Mouse (Mus musculus): ENCODE results near the gene Bspry.

Gene Bspry

DNA sequence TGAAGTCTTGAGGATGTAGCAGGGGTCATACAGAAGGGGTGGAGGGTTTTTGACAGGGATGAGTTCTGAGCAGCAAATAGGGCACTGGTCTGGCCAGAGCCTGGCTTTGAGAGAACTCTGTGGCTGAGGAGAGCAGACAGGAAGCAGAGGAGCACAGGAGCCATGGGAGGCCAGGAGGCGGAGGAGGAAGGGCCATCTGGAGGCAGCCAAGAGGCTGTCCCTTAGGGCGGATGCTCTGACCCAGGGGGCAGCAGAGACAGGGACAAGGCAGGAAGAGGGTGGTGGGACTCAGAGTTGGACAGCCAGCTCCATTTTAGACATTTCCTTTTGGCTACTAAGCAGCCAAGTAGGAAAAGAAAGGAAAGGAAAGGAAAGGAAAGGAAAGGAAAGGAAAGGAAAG is 36.2 kb downstream of the Bspry start:
- no peak for DNase-seq (ENCODE audit: low spot score)

DNA sequence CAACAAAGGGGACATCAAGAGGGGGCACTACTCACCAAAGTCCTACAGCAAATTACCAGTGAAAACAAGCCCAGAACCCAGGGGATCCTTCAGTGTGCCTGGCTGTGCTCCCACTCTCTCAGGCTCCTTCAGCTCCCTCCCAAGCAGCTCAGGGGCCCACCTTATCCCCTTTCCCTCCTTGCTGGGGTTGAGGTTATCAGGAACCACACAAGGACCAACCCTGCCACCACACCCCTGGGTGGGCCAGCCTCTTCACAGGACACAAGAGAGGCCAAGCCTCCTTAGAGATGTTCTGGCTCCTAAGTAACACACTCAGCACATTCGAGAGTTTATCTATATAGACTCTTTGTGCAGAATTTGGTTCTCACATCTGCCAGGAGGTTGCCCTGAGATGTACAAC is 36.7 kb downstream of the Bspry start:
- DNase-seq (ENCODE audit: low spot score), result peak; percentile 55

DNA sequence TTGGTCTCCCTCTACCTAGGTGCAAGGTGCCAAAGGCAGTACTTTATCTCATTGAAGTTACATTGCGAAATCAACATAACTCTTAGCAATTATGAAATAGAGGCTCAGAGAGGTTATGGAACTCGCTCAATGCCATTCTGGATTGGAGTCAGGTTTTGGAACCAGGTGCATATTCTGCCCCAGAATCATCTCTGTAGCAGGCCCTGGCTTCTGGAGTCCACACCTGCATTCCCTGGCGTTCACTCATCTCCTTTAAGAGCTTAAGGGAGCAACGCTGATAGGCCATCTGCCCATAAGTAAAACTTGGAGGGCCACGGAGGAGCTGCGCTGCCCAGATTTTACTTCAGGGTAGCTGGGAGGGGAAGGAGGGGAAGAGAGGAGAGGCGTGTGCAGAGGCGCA is 37.2 kb downstream of the Bspry start:
- no peak for DNase-seq (ENCODE audit: low spot score)

DNA sequence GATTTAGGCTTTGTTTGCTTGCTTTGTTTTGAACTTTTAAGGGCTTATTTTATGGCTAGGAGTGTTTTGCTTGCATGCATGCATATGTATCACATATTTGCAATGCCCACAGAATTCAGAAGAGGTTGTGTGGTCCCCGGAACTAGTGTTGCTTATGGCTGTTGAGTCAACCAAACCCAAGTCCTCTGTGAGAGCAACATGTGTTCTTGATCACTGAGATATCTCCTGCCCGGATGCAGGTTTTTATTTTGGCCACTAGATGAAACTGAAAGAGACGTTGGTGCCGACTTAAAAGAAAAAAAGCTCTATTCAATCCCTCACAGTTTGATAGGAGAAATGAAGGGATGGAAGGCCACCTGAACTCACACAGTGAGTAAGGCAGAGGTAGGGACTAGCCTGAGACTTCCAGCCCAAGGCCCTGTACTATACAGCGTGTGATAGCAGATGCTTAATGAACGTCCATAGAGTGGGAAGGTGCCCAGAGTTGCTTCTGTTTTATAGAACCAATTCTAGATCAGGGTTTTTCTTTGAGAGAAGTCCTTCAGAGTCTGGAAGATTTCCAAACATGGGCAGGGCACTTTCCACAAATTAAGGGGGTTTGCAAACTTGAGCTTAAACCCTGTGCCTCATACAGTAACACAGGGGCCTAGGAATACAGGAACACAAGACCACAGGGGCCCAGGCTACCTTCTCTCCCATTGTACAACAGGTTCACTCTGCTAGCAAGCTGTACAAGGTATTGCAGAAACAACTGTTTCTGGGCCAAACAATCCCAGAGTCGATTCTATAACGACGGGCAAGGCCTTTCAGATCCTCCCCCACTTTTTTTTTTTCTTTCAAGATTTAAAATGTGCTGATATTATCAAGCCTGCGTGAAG is 37.9 kb downstream of the Bspry start:
- no peak for DNase-seq (ENCODE audit: low spot score)

DNA sequence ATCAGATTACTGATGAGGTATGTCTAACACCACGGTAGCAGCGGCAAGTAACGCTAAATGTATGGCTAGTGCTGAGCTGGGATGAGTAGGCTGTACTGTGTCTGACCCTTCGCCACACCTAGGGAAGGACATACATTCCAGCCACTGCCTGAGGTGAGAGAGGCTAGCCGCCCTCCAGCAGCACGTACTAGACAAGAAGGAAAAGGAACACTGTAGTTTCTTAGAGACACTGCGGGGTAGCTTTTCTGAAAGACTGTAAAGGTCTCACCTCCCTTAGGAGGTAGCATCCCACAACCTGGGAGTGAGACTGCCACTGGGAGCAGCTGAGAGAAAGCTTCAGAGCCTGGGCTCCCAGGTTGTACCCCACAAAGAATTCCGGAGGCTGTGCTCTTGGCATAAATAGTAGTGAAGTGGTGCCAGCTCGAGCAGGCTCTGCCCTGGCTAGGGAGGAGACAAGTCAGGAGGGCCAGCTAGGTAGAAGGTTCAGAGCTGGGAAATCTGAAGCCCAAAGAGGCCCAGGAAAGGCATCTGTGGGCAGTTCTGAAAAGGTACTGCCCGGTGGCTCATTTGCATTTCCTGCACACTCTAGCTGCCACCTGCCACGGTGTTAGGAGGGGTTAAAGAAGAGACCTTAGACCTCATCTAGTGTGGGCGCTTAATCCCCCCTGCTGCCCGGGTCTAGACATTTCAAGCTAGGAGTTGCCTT is 38.7 kb downstream of the Bspry start:
- no peak for DNase-seq (ENCODE audit: low spot score)

DNA sequence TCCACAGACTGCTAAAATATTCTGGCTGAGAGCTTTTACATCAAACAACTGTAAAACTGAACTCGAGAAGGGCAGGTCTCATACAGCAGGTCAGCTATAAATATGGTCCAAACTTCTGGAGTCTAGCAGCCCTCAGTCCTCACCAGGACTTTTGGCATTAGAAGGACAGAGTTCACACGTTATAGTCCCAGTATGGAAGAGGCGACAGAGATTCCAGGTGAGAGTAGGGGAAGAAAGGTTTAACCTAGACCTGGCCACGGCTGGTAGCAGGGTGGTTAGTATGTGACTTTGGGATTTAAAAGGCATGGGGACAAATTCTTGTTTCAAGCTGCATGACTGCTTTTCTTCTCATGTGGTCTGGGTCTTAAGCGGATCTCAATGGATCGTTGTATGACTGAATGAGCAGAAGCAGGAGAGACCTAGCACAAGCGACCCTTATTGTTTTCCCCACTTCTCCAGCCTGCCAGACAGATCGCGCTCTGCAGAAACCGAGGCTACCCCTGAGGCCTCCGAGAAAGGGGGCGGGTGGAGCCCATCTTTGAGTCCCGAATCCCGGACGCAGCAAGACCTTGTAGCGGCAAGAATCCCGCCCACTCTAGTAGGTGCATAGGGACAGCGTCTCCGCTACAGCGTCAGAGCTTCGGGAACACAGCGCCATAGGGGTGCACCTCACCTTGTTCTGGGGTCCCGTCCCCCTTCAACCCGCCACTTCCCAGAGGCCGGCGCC is 39.4 kb downstream of the Bspry start:
- no peak for DNase-seq (ENCODE audit: low spot score)

DNA sequence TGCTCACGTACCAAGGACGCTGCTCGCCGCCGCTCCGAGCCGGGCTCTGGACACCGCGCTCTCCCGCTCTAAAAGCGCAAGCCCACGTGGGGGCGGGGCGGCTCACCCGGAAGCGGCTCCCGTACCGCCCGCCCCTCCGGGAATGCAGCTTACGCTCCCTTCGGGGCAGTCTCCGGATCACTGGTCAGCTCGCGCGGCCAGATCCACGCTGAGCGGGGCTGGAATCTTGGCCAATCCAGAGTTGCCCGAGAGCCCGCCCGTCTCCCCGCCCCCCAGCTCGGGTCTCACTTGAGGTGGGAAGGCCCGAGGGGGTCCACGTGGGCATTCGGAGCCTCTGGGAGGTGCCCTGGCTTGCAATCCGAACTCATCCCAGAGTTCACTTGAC is 40.0 kb downstream of the Bspry start, which contains the start of gene Alad:
Gene Alad (minus strand): TSS at position 70 of the 385 bp plus-strand sequence.
- peak; percentile 94 for DNase-seq (ENCODE audit: low spot score)

DNA sequence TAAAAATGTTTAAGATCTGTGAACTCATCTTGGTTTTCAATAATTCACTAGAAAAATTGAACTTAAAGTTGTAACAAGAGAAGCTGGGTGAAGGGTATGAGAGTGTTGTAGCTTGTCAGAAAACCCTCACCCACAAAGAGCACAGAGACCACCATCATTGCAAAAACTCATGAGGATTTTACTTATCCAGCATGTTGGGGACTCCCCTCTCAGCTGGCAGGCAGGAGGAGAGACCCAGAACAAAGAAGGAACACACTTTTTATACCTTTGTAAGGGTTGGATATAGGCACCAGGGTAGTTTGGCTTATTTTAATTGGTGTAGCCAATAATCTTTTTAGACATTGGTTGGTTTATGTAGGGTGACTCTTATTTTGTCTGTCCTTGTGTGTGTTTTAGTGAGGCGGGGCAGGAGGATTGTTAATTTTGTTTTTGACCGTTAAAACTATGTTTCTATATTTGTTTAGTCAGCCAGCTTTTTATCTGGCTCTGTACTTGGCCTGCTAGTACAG is 41.1 kb downstream of the Bspry start:
- DNase-seq (ENCODE audit: low spot score), result no peak

DNA sequence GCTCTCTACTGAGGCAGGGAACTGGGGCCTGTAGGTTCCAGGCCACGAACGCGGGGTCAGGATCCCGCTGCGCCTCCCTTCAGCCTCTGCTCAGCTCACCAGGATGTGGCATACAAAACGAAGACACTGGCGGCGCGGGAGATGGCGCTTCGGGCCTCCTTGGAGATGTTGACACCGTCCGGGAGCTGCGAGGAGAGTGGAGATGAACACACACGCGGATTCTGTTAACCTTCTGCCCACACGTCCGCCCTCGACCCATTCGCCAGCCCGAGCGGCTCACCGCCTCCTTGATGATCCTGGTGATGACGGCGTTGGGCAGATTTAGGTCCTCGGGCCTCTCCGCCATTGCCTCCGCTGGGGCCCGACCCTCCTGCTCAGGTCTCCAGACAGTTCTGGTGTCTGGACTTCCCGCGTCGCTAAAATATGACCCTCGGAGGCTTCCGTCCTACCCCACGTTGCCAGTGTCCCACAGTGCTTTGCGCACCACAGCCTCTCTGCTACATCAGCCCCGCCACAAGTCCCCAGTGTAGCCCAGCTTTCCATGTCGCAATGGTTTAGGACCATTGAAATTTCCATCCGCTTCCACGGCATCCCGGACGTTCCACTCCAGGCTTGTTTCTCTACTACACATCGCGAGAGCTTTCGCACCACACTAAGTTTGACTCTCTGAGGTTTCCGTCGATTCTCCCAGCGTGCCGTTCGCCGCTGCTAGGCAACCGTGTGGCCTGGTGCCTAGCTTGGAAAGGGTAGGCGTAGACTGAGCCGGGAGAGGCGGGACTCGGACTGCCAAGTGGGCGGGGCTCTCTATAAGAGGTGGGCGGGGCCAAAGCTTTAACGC is 45.0 kb downstream of the Bspry start, which contains the start of the genes Pole3 and 4933430I17Rik:
Gene Pole3 (minus strand): TSS at position 418 of the 838 bp plus-strand sequence.
Gene 4933430I17Rik (plus strand): TSS at position 719 of the 838 bp plus-strand sequence.
- DNase-seq (ENCODE audit: low spot score), result peak; percentile 98

DNA sequence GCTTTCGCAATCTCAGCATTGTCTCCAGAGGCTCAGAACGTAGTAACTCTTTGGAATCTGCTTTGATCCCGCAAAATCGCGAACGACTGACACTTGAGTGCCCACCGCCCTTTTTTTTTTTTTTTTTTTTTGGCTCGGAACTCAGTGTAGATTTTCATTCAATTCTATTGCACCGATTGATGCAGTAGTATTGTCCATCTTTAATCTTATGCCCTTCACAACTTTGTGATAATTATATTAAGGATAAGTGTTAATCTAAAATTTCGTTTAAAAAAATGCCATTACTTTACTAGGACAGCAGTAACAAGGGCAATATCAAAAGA is 45.6 kb downstream of the Bspry start:
- DNase-seq (ENCODE audit: low spot score), result no peak

DNA sequence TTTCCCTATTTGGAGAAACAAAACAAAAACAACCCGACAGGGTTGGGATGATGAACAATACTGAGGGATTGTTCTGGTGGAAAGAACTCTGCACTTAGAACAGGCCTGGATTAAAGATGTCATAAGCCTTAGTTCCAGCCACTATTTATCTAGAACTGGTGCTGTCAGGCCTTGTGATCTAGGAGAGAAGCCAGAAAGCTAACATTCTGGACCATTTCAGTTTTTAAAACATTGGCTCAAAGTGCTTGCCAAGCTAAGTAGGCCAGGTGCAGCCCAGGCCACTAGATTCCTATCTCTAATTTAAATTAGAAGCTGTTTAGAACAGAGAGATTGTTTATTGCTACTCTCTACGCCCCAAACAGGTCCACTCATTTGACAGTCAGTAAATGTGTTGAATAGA is 46.4 kb downstream of the Bspry start:
- DNase-seq (ENCODE audit: low spot score), result no peak

DNA sequence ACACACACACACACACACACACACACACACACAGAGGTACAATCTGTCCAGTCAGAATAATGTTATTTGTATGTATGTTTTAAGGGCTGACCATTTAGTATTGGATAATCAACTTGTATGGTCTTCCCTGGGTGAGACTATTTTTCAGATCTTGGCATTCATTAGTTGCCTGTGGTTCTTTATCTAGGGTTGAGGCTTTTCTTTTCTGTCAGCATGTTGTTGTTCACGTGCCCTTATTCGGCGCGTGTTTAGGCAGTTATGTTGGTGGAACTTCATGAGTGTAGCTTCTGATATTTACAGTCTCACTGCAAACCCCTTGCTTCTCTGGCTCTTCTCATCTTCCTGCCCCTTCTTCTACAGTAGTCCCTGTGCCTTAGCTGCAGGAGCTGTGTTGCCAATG is 47.8 kb downstream of the Bspry start:
- DNase-seq (ENCODE audit: low spot score), result no peak

DNA sequence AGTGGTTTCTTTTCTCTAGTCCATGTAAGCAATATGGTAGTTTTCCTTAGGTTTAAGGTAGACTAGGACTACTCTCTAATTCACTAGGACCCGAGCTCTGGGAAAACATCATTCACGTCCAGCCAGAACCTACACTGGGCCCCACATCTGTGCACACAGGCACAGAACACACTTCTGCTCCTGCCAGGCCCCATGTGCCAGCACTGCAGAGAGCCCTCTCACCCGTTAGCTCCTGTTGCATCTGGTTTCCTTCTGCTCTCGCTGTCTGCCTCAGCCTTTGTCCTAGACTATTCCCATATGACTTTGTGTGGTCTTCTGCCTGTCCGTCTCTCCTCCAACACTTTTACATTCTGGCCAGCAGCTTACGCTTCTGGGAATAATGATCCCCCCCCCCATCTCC is 53.9 kb downstream of the Bspry start:
- no peak for DNase-seq (ENCODE audit: low spot score)

DNA sequence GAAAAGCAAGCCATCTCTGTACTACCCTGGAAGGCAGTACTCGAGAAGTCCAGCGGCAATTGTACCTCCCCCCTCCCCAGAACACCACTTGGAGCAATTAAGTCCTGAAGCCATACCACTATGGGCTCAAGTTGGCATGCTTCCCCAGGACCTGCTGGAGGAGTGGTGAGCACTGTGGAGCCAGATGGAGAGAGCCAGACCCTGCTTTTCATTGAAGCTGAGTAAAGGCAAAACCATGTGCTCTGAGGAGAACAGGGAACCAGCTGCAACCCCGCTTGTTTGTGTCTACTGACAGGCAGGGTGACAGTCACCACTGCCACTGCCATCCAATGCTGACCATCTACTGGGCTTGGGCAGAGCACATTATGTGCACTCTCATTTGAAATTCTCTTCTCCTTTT is 61.9 kb downstream of the Bspry start:
- no peak for DNase-seq (ENCODE audit: low spot score)

DNA sequence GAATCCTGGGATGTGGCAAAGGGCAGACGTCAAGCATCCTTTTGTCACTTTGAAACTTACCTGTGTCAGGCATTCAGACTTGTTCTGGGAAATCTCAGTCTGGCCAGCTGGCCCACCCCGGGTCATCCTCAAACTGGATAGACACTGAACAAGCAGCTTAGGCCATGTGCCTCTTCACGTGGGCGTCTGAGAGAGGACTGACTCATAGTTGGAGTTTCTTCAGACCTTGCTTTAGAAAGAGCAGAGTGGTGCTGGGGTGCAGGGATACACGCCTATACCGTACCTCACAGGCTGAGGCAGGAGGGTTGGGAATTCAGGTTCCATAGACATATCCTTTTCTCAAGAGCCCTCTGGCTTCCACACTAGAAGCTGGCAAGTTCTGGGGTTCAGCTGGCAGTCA is 63.9 kb downstream of the Bspry start:
- no peak for DNase-seq (ENCODE audit: low spot score)

DNA sequence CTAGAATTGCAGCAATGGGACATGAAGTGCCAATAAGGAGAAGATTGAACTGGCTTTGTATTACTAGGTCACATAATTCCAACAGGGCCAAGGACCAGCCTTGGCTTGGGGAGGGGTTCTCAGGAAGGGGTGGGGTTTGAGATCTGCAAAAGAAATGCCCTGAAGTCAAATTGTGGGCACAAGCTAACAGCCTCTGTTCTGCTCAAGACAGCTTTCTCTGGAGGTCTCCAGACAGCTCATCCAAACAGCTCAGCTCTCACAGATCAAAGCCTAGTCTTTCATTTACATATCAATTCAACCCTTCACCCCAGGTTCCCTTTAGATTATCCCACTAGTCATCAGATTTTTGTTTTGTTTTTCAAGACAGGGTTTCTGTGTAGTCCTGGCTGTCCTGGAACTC is 64.9 kb downstream of the Bspry start:
- DNase-seq (ENCODE audit: low spot score), result no peak
